Mouse (Mus musculus) T-helper 17 cell (primary cell): ENCODE results near the gene Nkpd1.
"Not testable (repeated sequence)": the region's sequence is repeated elsewhere in the genome, so short reads cannot be mapped to it uniquely, and the experiment has no call there.

Source experiments
- in situ Hi-C, 2 experiments: fragments of 300-600 bp; cut with MboI, MseI; formaldehyde crosslinking; loops; 1 replicate in 1 of 2; 2 replicates in 1 of 2; pipeline ENCODE4 v1.15.1; 2025; ENCODE audit warnings: high pct_unique_total_duplicates in 2 of 2

Nkpd1 gene

DNA sequence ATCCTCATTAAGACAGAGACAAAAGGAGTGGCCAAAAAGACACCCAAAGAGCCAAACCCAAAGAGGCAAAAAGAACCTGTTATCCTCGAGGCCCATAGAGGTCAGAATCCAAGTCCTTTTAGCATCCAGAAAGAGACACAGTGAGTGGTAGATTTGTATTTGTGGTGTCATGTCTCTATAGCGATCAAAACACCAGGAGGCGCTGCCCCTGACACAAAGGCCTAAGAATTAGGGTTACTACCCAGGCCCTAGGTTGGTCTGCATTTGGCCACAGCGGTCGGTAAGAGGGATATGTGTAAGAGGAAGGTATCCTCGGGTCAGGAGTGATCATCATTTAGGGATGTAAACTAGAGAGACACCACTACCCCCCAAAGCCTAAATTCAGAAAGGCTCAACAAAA is 11.3 kb upstream of the Nkpd1 start:
- in situ Hi-C loops = no loop called here

DNA sequence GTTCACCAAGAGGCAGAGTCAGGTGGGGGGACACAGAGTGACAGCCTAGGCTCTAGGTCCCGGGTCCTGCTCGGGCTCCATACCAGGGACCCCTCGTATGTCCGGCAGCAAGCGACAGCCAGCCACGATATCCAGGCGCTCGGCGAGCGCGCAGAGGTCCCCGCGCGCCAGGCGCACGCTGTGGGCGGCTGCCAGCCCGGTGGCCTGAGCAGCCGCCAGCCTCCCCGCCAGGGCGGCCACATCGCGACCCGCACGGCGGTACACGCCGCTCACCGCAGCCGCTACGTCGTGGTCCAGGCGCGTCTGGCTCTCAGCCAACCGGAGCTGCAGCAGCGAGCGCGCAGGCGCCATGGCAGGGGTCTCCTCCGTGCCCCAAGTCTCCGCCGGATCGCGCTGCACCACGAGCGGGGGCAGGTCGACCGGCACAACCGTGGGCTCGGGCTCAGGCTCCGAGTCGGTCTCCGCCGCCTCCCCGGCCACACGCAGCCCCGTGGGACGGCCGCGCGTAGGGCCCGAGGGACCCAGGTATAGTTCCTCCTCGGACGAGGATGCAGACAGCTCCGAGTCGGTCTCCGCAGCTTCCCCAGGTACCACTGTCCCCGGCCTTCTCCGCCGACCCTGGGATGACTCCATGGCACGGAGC is 10.5 kb upstream of the Nkpd1 start:
- in situ Hi-C loops = no loop called here

DNA sequence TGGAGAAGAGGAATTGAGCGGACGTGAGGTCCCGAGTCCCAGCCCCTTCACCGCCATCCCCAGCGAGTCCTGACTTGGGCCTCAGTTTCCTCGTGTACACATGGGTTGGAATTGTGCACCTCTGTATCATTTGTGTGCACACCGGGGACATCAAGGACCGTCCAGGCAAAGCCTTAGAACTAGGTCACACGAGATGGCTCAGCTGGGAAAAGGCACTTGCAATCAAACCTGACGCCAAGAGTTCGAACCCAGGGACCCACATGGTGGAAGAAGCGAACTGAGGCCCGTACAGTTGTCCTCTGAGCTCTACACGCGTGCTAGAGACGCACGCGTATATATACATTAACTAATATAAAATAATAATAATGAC is 10.0 kb upstream of the Nkpd1 start:
- in situ Hi-C loops = no loop called here

DNA sequence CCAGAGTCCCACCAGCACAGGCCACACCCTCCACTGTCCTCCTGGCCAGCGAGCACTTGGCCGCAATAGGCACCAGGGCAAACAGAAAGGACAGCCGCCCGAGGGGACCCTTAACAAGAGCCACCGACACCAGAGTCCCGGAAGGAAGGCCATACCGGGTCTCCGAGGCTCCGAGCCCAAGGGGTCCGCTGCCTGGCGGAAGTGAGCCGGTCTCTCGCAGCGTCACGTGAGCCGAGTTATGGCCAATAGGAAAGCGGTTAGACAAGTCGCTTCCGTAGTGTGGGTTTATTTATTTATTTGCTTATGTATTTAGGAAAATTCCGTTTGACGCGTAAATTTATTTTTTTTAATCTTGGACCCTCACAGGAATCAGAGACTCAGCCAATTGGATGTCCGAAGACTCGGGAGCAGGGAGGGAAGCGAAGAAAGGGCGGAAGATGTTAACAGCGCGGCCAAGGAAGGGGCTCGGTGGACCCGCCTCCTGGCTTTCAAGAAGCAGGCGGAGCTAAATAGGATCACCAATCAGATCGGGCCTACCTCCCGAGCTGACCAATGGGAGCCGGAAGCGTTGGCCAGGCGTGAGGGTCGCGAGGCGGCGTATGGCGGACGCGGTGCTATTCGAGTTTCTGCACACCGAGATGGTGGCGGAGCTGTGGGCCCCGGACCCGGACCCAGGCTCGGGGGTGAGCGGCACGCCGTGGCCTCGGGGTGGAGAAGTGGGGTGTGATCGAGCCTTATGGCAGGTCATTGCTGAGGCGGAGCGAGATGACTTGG is 9.3 kb upstream of the Nkpd1 start, which contains the start of the genes Bloc1s3 and Trappc6a:
Gene Bloc1s3 (minus strand): TSS at position 218 of the 774 bp plus-strand sequence.
Gene Trappc6a (plus strand): TSS at position 246 of the 774 bp plus-strand sequence.
- in situ Hi-C loops = no loop called here

DNA sequence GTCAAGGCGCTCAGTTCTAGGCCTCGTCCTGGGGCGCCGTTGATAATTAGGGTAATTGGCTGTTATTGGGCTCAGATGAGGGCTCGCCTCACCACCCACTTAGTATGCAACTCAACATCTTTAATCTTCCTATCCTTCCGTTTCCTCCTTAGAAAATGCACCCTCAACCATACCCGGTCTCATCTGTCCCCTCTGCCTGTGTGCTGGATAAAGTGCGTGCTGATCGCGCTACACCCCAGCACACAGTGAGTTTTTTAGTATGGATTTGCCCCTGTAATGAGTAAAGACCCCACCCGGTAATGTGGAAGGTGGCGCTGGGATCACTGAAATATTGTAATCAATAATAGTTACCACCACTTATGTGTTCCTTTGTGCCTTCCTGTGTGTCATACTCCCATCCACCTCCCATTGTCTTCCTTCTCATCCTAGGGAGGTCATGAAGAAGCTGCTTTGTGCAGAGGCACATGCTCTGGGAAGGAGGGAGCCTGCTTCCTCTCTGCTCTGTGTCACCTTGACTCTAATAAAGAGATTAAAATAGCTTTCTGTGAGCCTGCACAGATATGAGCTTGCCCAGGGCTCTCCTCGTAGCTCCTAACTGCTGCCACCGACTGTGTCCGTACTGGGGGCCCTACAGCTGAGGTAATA is 8.6 kb upstream of the Nkpd1 start:
- in situ Hi-C loops = no loop called here

DNA sequence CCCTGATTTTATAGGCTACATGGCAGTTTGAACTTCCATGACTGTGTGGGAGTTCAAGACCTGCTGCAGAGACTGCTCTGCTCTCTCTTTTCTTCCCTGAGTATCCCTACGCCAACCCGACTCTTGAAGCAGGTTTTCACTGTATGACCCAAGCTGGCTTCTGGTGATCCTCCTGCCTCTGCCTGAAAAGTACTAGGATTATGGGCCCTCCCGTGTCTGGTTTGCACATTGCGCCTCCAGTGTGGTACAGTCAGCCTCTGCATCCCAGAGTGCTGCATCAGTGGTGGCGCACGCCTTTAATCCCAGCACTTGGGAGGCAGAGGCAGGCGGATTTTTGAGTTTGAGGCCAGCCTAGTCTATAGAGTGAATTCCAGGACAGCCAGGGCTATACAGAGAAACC is 7.9 kb upstream of the Nkpd1 start:
- in situ Hi-C loops = no loop called here

DNA sequence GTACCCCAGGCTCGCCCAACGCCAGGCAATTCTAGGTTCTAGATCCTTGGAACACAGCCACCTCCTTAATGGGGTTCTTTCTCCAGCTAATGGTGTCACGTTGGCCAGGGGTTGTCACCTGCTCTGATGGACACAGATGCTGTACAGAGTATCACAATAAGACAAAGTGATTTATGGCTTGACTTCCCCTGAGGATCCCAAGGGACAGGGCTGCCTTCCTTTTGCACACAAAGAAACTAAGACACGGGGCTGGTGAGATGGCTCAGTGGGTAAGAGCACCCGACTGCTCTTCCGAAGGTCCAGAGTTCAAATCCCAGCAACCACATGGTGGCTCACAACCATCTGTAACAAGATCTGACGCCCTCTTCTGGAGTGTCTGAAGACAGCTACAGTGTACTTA is 5.7 kb upstream of the Nkpd1 start:
- in situ Hi-C loops = not testable (repeated sequence)

DNA sequence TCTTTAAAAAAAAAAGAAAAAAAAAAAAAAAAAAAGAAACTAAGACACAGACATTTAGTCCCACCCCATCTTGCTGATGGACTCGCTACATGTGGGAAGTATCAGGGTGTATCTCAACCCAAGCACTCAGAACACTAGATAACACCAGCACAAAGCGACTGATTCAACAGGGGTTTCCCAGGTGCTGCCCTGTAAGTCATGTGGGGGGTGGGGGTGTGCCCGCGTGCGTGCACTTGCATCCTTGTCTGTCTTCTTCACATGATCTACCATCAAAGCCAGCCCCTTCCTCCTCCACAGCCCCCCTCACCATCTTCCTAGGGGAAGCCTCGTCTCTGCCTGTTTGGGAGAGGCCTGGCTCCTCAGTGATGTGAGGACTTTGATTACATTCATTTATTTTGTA is 5.3 kb upstream of the Nkpd1 start:
- in situ Hi-C loops = no loop called here

DNA sequence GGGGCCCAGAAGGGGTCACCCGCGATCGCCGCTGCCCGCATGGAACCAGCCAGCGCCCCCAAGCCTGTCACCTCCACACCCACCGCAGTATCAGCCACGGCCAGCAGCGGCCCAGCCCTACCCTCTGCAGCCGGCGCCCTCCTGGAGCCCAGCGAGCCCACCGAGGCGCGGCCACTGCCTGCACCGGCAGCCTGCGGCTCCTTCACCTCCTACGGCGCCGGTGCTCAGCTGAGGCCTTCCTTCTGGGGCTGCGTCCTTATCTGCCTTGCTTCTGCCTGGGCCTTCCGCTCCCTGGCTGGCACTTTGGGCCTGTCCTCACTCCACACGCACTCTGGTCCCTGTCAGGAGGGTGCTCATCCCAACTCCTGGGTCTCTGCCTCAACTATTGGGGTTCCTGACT is 2.4 kb downstream of the Nkpd1 start:
- in situ Hi-C loops = no loop called here

DNA sequence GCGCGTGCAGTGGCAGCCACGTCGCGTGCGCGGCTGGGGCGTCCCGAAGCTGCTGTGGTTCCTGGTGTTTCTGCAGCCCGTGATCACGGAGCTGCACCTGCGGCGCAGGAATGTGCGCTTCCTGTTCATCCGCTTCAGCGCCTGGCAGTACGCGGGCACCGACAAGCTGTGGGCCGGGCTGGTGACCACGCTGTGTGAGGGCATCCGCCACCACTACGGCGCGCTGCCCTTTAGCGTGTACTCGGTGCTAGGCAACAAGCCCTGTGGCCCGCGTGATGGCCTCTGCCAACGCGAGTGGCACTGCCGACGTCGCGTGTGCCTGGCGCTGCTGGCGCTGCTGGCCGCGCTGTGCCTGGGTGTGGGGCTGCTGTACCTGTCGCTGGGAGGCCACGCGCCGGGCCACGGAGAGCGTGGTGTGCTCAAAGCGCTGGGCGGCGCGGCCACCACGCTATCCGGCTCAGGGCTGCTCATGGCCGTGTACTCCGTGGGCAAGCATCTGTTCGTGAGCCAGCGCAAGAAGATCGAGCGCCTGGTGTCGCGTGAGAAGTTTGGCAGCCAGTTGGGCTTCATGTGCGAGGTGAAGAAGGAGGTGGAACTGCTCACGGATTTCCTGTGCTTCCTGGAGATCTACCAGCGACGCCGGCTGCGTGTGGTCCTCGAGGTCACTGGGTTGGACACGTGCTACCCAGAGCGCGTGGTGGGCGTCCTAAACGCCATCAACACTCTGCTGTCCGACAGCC is 5.5 kb downstream of the Nkpd1 start:
- in situ Hi-C loops = no loop called here

DNA sequence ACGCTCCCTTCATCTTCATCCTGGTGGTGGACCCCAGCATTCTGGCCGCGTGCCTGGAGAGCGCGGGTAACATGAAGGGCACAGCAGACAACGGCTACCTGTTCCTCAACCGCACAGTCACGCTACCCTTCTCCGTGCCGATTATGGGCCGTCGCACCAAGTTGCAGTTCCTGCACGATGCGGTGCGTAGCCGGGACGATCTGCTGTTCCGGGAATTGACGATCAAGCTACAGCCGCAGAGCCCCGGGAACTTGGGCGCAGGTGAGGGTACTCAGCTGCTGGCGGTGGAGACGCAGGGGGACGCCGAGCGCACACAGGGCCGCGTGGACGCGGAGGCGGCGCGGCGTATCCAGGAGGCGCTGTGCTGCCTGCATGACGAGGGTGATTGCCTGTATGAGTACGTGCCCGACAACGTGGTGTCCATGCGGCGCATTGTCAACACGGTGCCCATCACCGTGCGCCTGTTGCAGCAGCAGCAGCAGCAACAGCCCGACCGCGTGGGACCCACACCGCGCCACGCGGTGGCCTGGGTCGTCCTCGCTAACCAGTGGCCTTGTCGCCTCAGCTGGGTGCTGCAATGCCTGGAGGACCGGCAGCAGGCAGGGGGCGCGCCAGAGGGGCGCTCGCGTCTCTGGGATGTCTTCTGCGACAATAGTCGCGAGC is 6.2 kb downstream of the Nkpd1 start:
- in situ Hi-C loops = no loop called here

DNA sequence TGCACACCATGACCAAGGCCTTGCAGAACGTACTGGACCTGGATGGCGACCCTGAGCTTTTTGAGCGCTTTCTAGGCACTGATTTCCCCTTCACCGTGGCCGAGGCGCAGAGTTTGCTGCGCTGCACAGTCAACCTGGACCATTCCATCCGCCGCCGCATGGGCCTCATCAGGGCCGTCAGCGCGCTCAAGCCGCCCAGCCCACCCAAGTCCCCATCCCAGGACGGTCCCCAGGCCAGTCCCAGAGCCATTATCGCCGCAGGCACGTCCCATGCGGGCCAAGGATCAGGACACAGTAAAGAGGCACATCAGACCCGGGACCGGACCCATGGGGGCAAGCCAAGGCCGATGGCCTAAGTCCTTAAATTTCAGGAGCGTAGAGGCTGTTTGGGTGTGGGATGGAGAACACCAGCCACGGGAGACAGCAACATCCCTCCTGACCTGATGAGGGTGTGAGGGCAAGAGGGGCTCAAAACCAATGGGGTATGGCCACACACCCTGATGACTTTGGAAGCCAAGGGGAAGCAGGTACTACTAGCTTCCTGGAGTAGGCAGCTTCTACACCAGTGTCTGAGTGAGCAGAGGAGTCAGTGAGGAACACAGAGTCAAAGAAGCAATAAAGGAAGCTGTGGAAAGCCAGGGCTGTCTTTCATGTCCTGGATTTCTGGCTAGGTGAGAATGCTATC is 6.9 kb downstream of the Nkpd1 start:
- in situ Hi-C loops = no loop called here

DNA sequence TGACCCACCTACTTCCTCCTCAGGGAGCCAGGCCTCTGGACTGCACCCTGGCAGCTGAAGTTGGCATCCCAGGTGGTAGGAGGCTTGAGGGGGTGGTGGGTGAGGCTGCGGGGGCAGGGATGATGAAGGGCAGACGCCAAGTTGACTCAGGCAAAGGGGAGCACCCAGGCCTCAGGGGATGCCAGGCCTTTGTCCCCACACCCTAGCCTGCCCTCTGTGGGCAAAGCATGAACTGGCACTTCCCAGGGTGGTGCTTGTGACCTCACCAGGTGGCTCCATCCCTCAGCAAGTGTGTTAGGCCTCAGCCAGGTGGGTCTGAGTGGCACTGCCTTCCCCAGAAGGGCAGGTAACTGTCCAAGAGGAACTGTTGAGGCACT is 7.5 kb downstream of the Nkpd1 start:
- in situ Hi-C loops = no loop called here

DNA sequence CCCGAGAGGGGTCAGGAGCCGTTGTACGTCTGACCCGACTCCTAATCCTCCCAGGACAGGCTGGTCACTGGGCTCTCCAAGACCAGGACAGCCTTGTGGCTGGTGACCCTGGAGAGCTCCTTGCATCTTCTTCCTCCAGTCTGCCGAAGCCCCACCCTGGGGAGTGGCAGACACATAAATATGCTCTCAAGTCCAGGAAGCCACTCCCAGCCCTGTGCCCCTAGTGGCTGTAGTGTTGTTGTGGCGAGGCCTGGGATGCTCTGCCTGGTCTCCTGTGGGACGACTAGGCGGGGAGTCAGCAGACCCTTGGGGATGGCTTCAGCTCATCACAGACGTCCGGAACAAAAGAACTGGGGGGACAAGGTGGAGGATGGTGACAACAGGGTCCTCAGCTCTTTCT is 13.4 kb downstream of the Nkpd1 start:
- in situ Hi-C loops = no loop called here

DNA sequence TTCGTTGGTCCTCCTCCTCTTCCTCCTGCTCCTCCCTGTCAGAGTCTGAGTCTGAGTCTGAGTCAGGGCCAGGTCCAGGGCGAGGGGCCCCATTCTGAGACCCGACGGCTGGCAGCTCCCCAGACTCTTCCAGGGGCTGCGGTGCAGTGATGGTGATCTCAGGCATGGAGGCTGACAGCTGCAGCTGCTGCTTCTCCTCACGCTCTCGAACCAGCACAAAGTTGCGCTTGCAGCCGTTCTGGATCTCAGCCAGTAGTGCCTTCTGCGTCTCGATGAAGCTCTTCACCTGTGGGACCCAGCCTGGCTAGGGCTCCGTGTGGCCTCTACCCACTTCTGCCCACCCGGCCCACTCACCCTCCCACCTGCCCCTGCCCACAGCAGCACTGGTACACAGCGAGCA is 14.6 kb downstream of the Nkpd1 start:
- in situ Hi-C loops = no loop called here

DNA sequence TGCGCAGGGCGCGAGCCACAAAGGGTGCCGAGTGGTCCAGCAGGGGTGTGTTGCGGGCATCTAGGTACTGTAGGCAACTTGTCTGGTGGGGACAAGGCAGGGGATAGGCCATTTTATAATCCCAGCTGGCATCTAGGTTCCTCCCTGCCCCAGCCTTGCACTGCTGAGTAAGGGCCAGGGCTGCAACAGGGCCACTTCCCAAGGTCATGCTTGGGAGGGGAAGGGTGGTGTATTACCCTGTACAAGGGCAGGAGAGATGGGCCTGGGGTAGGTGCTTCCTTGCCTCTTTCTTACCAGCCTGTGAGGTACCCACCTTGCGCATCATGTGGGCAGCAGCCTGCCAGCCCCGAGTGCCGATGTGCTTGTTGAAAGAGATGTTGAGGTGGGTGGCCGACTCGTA is 17.0 kb downstream of the Nkpd1 start:
- in situ Hi-C loops = no loop called here

DNA sequence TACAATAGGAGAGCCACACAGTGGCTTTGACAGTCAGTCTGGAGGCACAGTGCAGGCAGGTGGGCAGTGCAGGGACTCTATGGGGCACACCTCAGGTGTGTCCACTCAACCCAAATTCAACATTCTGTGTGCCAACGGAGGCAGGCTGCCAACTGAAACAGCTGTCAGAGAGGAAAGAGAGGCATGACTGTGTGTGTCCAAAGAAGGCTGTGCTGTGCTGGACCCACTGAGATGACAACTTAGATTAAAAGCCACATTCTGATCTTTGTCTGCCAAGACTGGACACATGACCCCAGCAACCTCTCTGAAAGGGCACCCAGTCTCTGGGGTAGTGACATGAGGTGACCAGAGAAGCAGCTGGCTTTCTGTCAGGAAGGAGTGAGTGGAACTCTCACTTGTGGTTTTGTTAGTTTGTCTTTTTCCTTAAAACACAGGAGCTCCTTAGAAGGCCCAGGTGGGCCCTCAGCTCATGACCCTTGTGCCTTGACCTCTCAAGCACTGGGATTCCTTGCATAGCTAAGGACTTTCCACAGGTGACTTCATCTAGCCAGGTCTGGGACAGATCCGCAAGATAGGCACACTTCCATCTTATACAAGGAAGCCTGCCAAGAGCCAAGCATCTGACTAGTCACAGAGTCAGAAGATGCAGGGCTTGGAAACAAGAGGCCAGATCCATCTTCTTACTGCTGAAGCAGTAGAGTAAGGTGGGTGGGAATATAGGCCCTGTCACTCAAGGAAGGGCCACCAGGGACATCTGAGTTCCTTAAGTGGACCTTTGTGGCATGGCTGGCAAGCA is 23.3 kb downstream of the Nkpd1 start:
- in situ Hi-C loops = no loop called here

DNA sequence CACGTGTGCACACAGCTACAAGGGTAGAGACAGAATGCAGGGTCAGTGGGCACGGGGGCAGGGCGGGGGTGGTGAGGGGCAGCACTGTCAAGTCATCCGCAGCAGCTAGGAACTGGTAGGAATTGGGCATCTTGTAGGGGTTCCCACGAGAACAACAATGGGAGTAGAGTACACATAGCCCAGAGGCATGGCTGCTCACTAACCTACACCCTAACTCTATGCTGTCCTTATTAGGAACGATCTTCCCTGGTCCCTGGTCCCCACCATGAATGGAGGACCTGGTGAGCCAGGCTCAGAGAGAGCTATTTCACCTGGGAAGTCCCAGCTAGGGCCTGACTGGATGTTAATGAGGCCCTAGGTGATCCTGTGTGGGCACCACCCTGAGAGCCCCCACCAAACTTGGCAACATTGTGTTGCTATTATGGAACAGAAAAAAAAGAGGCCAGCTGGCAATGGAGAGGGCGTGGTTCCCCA is 24.1 kb downstream of the Nkpd1 start:
- in situ Hi-C loops = no loop called here

DNA sequence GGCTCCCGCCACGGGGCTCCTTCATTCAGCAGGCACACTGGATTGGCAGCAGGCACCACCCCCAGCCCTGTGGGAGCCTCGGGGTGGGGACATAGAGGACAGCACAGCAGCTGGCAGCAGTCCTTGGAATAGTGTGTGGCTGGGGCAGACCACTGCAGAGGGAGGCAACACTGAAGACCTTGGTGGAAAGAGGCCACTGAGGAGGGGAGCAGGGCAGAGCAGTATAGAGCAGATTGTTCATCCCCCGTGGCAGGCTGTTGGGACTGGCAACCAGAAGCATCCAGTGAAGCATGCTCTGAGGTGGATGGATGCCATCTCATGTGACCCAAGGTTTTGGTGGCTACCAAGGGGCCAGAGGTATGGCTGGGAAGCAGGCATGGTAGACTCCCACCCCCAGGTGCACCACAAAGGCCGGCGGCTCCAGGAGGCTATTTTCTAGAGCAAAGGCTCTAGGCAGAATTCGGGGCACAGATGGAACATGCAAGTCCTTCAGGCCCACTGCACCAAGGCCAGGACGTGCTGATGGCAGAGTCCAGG is 24.6 kb downstream of the Nkpd1 start:
- in situ Hi-C loops = no loop called here

DNA sequence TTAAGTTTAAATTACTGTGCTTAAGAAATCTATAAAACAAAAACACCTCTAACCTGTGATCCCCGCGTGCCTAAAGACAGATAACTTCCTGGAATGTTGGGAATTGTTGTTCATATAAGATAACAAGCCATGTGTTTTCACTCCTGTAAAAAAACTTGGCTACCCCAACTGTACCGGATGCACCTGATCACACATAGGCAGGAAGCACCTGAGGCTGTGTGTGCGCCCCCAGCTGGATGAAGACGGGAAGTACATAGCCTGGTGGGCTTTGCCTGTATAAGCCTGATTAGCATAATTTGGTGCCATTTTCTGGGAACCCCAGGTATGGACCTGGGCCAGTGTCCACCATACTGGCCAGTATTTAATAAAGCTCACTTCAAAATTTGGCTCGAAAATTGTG is 25.9 kb downstream of the Nkpd1 start:
- in situ Hi-C loops = no loop called here
